Mouse (Mus musculus): ENCODE measurements around the gene Acat1. TPM values are rescaled to one million over a fixed set of nuclear protein-coding genes. Genes with fewer than 3 reads are reported as not detected.
A peak's percentile ranks its signal among the peaks of the same experiment; 100 is the strongest.

Gene Acat1
- polyA plus RNA-seq, 1 experiment: 44.7 TPM

- no peak overlapping the region for H3K27ac ChIP-seq (ENCODE audit: insufficient read depth, low read depth, low read length)
- no peak for TF ChIP-seq POLR2A (IDR thresholded peaks at IDR 0.05; ENCODE audit: borderline replicate concordance, low read depth, low read length)
- no peak for TF ChIP-seq CTCF (IDR thresholded peaks at IDR 0.05; ENCODE audit: low read depth, low read length)
- peaks cover 51% of the 10 kb centered on the region for H3K4me1 ChIP-seq (ENCODE audit: control insufficient read depth, insufficient read depth, low read length)
- no peak overlapping the region for H3K4me3 ChIP-seq (ENCODE audit: insufficient read depth, low read length)
These were observed 8.6 kb downstream of the Acat1 start for GRCm38 (mm10) chr9:53601541-53601940.

GRCm38 (mm10) chr9:53598631-53599030 is 11.6 kb downstream of the Acat1 start:
- Histone ChIP-seq H3K27ac (ENCODE audit: insufficient read depth, low read depth, low read length) (no peak overlapping the region), H3K4me1 (ENCODE audit: control insufficient read depth, insufficient read depth, low read length) (peaks cover 26% of the 10 kb centered on the region), H3K4me3 (ENCODE audit: insufficient read depth, low read length) (no peak overlapping the region)
- TF ChIP-seq CTCF (IDR thresholded peaks at IDR 0.05; ENCODE audit: low read depth, low read length) (no peak), POLR2A (IDR thresholded peaks at IDR 0.05; ENCODE audit: borderline replicate concordance, low read depth, low read length) (no peak)

GRCm38 (mm10) chr9:53596971-53597600 is 13.1 kb downstream of the Acat1 start:
- Histone ChIP-seq H3K4me1 (ENCODE audit: control insufficient read depth, insufficient read depth, low read length) (peaks cover 17% of the 10 kb centered on the region), H3K27ac (ENCODE audit: insufficient read depth, low read depth, low read length) (no peak overlapping the region), H3K4me3 (ENCODE audit: insufficient read depth, low read length) (no peak overlapping the region)
- TF ChIP-seq CTCF (IDR thresholded peaks at IDR 0.05; ENCODE audit: low read depth, low read length): no peak
- TF ChIP-seq POLR2A (IDR thresholded peaks at IDR 0.05; ENCODE audit: borderline replicate concordance, low read depth, low read length): no peak

GRCm38 (mm10) chr9:53594764-53595163 is 15.4 kb downstream of the Acat1 start:
- H3K27ac ChIP-seq (ENCODE audit: insufficient read depth, low read depth, low read length): no peak overlapping the region
- peaks cover 9% of the 10 kb centered on the region for H3K4me1 ChIP-seq (ENCODE audit: control insufficient read depth, insufficient read depth, low read length)
- TF ChIP-seq POLR2A (IDR thresholded peaks at IDR 0.05; ENCODE audit: borderline replicate concordance, low read depth, low read length): no peak
- peak; percentile 77 for TF ChIP-seq CTCF (IDR thresholded peaks at IDR 0.05; ENCODE audit: low read depth, low read length)
- H3K4me3 ChIP-seq (ENCODE audit: insufficient read depth, low read length): no peak overlapping the region

GRCm38 (mm10) chr9:53581870-53582269 is 28.3 kb downstream of the Acat1 start:
- TF ChIP-seq POLR2A (IDR thresholded peaks at IDR 0.05; ENCODE audit: borderline replicate concordance, low read depth, low read length): no peak
- TF ChIP-seq CTCF (IDR thresholded peaks at IDR 0.05; ENCODE audit: low read depth, low read length): no peak
- no peak overlapping the region for H3K4me3 ChIP-seq (ENCODE audit: insufficient read depth, low read length)
- peaks cover 10% of the 10 kb centered on the region for H3K4me1 ChIP-seq (ENCODE audit: control insufficient read depth, insufficient read depth, low read length)
- no peak overlapping the region for H3K27ac ChIP-seq (ENCODE audit: insufficient read depth, low read depth, low read length)

- TF ChIP-seq CTCF (IDR thresholded peaks at IDR 0.05; ENCODE audit: low read depth, low read length): no peak
- TF ChIP-seq POLR2A (IDR thresholded peaks at IDR 0.05; ENCODE audit: borderline replicate concordance, low read depth, low read length): no peak
- no peak overlapping the region for H3K27ac ChIP-seq (ENCODE audit: insufficient read depth, low read depth, low read length)
- H3K4me1 ChIP-seq (ENCODE audit: control insufficient read depth, insufficient read depth, low read length): peaks cover 1% of the 10 kb centered on the region; the same call in 1 of the 2 replicates
- H3K4me3 ChIP-seq (ENCODE audit: insufficient read depth, low read length): no peak overlapping the region
These were observed 34.5 kb downstream of the Acat1 start for GRCm38 (mm10) chr9:53575721-53576120.

- H3K4me3 ChIP-seq (ENCODE audit: insufficient read depth, low read length): no peak overlapping the region
- H3K27ac ChIP-seq (ENCODE audit: insufficient read depth, low read depth, low read length): no peak overlapping the region
- H3K4me1 ChIP-seq (ENCODE audit: control insufficient read depth, insufficient read depth, low read length): no peaks in the 10 kb centered on the region
These were observed 37.5 kb downstream of the Acat1 start for GRCm38 (mm10) chr9:53572516-53573307.

GRCm38 (mm10) chr9:53570662-53571061 is 39.5 kb downstream of the Acat1 start:
- Histone ChIP-seq H3K4me1 (ENCODE audit: control insufficient read depth, insufficient read depth, low read length) (no peaks in the 10 kb centered on the region), H3K4me3 (ENCODE audit: insufficient read depth, low read length) (no peak overlapping the region), H3K27ac (ENCODE audit: insufficient read depth, low read depth, low read length) (no peak overlapping the region)
- no peak for TF ChIP-seq POLR2A (IDR thresholded peaks at IDR 0.05; ENCODE audit: borderline replicate concordance, low read depth, low read length)
- TF ChIP-seq CTCF (IDR thresholded peaks at IDR 0.05; ENCODE audit: low read depth, low read length): no peak

More at GRCm38 (mm10) chr9:53572516-53573307, 37.5 kb downstream of the Acat1 start:
- TF ChIP-seq POLR2A (IDR thresholded peaks at IDR 0.05; ENCODE audit: borderline replicate concordance, low read depth, low read length): no peak
- TF ChIP-seq CTCF (IDR thresholded peaks at IDR 0.05; ENCODE audit: low read depth, low read length): no peak

- Histone ChIP-seq H3K4me3 (ENCODE audit: insufficient read depth, low read length) (peak overlapping the region; percentile 79), H3K27ac (ENCODE audit: insufficient read depth, low read depth, low read length) (peak overlapping the region; percentile 56), H3K4me1 (ENCODE audit: control insufficient read depth, insufficient read depth, low read length) (peaks cover 12% of the 10 kb centered on the region)
- no peak for TF ChIP-seq POLR2A (IDR thresholded peaks at IDR 0.05; ENCODE audit: borderline replicate concordance, low read depth, low read length)
- TF ChIP-seq CTCF (IDR thresholded peaks at IDR 0.05; ENCODE audit: low read depth, low read length): no peak
These were observed 72.7 kb downstream of the Acat1 start for GRCm38 (mm10) chr9:53537336-53537965.
